Mouse (Mus musculus): Measurements from ENCODE around the gene Fastk.

DNA sequence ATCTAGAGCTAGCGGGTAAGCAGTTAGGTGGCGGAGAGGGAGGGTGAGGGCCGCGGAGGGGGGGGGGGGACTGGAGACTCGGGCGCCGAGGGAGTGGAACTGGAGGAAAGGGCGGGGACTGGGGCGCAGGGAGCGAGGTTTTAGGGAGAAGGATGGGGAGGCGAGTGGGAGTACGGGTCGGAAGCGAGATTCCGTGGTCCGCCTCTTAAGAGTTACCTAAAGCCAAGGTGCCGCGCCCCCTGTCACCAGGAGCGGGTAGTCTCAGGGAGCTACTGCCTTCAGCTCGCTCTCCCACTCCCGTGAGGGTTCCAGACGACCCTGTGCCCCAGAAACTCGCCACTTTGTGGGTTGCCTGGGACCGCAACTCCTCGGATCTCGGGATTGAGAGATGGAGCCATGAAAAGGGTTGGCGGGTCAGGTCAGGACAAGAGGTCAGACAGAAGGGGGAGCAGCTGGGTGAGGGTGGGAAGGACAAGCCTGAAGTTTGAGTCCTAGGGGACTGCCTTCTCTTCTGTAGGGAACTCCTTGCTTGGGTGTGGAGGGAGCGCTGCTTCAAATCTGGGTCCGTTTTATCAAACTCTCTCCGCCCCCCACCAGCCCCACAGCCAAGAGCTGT lies 19.6 kb downstream of the Fastk start:
- TF ChIP-seq CTCF (IDR thresholded peaks at IDR 0.05; ENCODE audit: extremely low read depth, insufficient read length, insufficient replicate concordance, low read depth, low read length) (no peak), POLR2A (IDR thresholded peaks at IDR 0.05; ENCODE audit: low read depth, low read length) (no peak)

Measured in small intestine, adult 2 months (tissue).